ENCODE assay signal across 9 mouse cellular contexts in genomic region chr8:124070363-124071324, GRCm38 (mm10). TPM values are rescaled to one million over a fixed set of nuclear protein-coding genes. Genes with fewer than 3 reads are reported as not detected.
A peak's percentile ranks its signal among the peaks of the same experiment; 100 is the strongest.
DNase-seq lines count a peak whose midpoint lies in the region; ATAC-seq lines count a peak whose summit lies in the region.
"Had no signal": no experiment of that assay in that cellular context is flagged by ENCODE, and none has a peak within 500 bp of the region (broad histone marks: within the 10 kb centered on the region; RNA-seq: fewer than 3 reads in every experiment).

No protein-coding gene starts in this region.

- WGBS in heart, embryonic 13.5 days, result 33% methylated on average over 18 of the region's 18 CpGs
- 46% methylated on average over 18 of the region's 18 CpGs for WGBS in heart, embryonic 11.5 days (ENCODE audit: insufficient replicate concordance)
- 9% methylated on average over 18 of the region's 18 CpGs for WGBS in forebrain, embryonic 16.5 days
- 25% methylated on average over 18 of the region's 18 CpGs for WGBS in midbrain, embryonic 16.5 days

- peaks cover 34% of the 10 kb centered on the region for H3K4me1 ChIP-seq in heart, embryonic 13.5 days
- peaks cover 7% of the 10 kb centered on the region for H3K4me1 ChIP-seq in heart, embryonic 11.5 days (ENCODE audit: control insufficient read depth, insufficient read depth, low read length)
- H3K4me1 ChIP-seq in forebrain, embryonic 16.5 days (replicated peaks; ENCODE audit: control insufficient read depth, insufficient read depth, low read length), result peaks cover 24% of the 10 kb centered on the region
- peaks cover 22% of the 10 kb centered on the region for H3K4me1 ChIP-seq in midbrain, embryonic 16.5 days (ENCODE audit: control insufficient read depth, insufficient read depth, low read length)

- H3K36me3 ChIP-seq in heart, embryonic 13.5 days, result no peaks in the 10 kb centered on the region
- no peaks in the 10 kb centered on the region for H3K36me3 ChIP-seq in heart, embryonic 11.5 days (ENCODE audit: control insufficient read depth, insufficient read depth, low read length)
- no peaks in the 10 kb centered on the region for H3K36me3 ChIP-seq in forebrain, embryonic 16.5 days (ENCODE audit: control insufficient read depth, insufficient read depth)
- no peaks in the 10 kb centered on the region for H3K36me3 ChIP-seq in midbrain, embryonic 16.5 days (ENCODE audit: control insufficient read depth, insufficient read depth, low read length)
- H3K36me3 ChIP-seq: G1E had no signal

- peaks cover 24% of the 10 kb centered on the region for H3K27me3 ChIP-seq in heart, embryonic 13.5 days (replicated peaks)
- H3K27me3 ChIP-seq in heart, embryonic 11.5 days (ENCODE audit: control insufficient read depth, insufficient read depth, low read length), result 0 out of 2 replicates have a peak, but pooled peaks cover 4% of the 10 kb centered on the region
- H3K27me3 ChIP-seq in forebrain, embryonic 16.5 days (replicated peaks; ENCODE audit: control insufficient read depth, insufficient read depth, low read length), result no peaks in the 10 kb centered on the region
- H3K27me3 ChIP-seq in midbrain, embryonic 16.5 days (ENCODE audit: control insufficient read depth, insufficient read depth, low read depth, low read length), result no peaks in the 10 kb centered on the region

- H3K27ac ChIP-seq in heart, embryonic 13.5 days (replicated peaks), result no peak overlapping the region; the same call in 1 of the 2 replicates
- H3K27ac ChIP-seq in heart, embryonic 11.5 days (ENCODE audit: low read depth, low read length), result no peak overlapping the region
- peak overlapping the region; percentile 58 for H3K27ac ChIP-seq in forebrain, embryonic 16.5 days (ENCODE audit: low read length)
- peak overlapping the region; percentile 65 for H3K27ac ChIP-seq in midbrain, embryonic 16.5 days (ENCODE audit: low read length)

- H3K4me2 ChIP-seq in heart, embryonic 13.5 days, result peak overlapping the region; percentile 16
- H3K4me2 ChIP-seq in heart, embryonic 11.5 days, result no peak overlapping the region
- H3K4me2 ChIP-seq in forebrain, embryonic 16.5 days (ENCODE audit: low read length), result peak overlapping the region; percentile 9; the same call in 1 of the 2 replicates
- H3K4me2 ChIP-seq in midbrain, embryonic 16.5 days (ENCODE audit: low read length), result peak overlapping the region; percentile 22

- H3K4me3 ChIP-seq in heart, embryonic 13.5 days, result no peak overlapping the region
- H3K4me3 ChIP-seq in heart, embryonic 11.5 days (ENCODE audit: low read depth, low read length), result no peak overlapping the region
- no peak overlapping the region for H3K4me3 ChIP-seq in forebrain, embryonic 16.5 days (replicated peaks; ENCODE audit: low read length)
- H3K4me3 ChIP-seq in midbrain, embryonic 16.5 days (ENCODE audit: low read depth, low read length), result no peak overlapping the region

- DNase-seq in brain, adult 2 months (ENCODE audit: low read depth, low spot score), result peak; percentile 48
- DNase-seq in kidney, postnatal 4 days, result peak; percentile 24 to 48
- no peak for DNase-seq in c-Kit-positive CD71-positive TER-119-positive erythroid progenitor cells, embryonic 14.5 days (ENCODE audit: low spot score)

- H3K9ac ChIP-seq in heart, embryonic 13.5 days, result no peak overlapping the region
- H3K9ac ChIP-seq in heart, embryonic 11.5 days (ENCODE audit: low read depth, low read length), result no peak overlapping the region
- peak overlapping the region; percentile 40; the same call in 1 of the 2 replicates for H3K9ac ChIP-seq in forebrain, embryonic 16.5 days (replicated peaks; ENCODE audit: low read depth, low read length)
- H3K9ac ChIP-seq in midbrain, embryonic 16.5 days (ENCODE audit: low read depth, low read length), result peak overlapping the region; percentile 3; the same call in 1 of the 2 replicates

- H3K9me3 ChIP-seq in heart, embryonic 13.5 days, result no peaks in the 10 kb centered on the region
- H3K9me3 ChIP-seq in heart, embryonic 11.5 days (replicated peaks; ENCODE audit: control insufficient read depth, low read length), result no peaks in the 10 kb centered on the region
- no peaks in the 10 kb centered on the region for H3K9me3 ChIP-seq in forebrain, embryonic 16.5 days (ENCODE audit: control insufficient read depth, low read length)
- H3K9me3 ChIP-seq in midbrain, embryonic 16.5 days (replicated peaks; ENCODE audit: control insufficient read depth, low read length, poor library complexity, severe bottlenecking), result no peaks in the 10 kb centered on the region
- H3K9me3 ChIP-seq: G1E had no signal

- no peak for ATAC-seq in heart, embryonic 13.5 days (ENCODE audit: extremely low read depth, insufficient number of reproducible peaks, low FRiP score, low TSS enrichment)
- ATAC-seq in heart, embryonic 11.5 days (replicated peaks; ENCODE audit: insufficient number of reproducible peaks, low FRiP score, low TSS enrichment), result no peak
- peak; percentile 83 for ATAC-seq in forebrain, embryonic 16.5 days
- ATAC-seq in midbrain, embryonic 16.5 days, result peak; percentile 78
- no peak for ATAC-seq in activated CD4-positive, CD25-positive, alpha-beta regulatory T cell, adult 4 months

RNA-seq across cellular contexts. Expression of gene Urb2, which starts 49.3 kb away (rescaled TPM):
- polyA plus RNA-seq in heart, embryonic 13.5 days (2015; fragmentation: Nextera tagmentation; extraction: Ambion mirVana), result 2.6 and 3.3 TPM in 2 replicates
- polyA plus RNA-seq in heart, embryonic 11.5 days (2014; fragmentation: Nextera tagmentation; extraction: Ambion mirVana), result 6.0 and 6.5 TPM in 2 replicates
- 4.3 and 4.6 TPM in 2 replicates for polyA plus RNA-seq in forebrain, embryonic 16.5 days (2015; fragmentation: Nextera tagmentation; extraction: Ambion mirVana)
- 3.8 TPM in 2 replicates for polyA plus RNA-seq in midbrain, embryonic 16.5 days (2015; fragmentation: Nextera tagmentation; extraction: Ambion mirVana)
- polyA plus RNA-seq in activated CD4-positive, CD25-positive, alpha-beta regulatory T cell, adult 4 months (2017; shearing (Covaris generic)), result 1 to 10 TPM; 4.4 to 5.7 TPM

RNA-seq across cellular contexts. Expression of gene Taf5l, which starts 49.4 kb away (rescaled TPM):
- polyA plus RNA-seq in heart, embryonic 13.5 days (2015; fragmentation: Nextera tagmentation; extraction: Ambion mirVana), result 24.9 and 25.7 TPM in 2 replicates
- 31.2 and 32.0 TPM in 2 replicates for polyA plus RNA-seq in heart, embryonic 11.5 days (2014; fragmentation: Nextera tagmentation; extraction: Ambion mirVana)
- 27.1 and 30.0 TPM in 2 replicates for polyA plus RNA-seq in forebrain, embryonic 16.5 days (2015; fragmentation: Nextera tagmentation; extraction: Ambion mirVana)
- 19.4 and 20.5 TPM in 2 replicates for polyA plus RNA-seq in midbrain, embryonic 16.5 days (2015; fragmentation: Nextera tagmentation; extraction: Ambion mirVana)
- 10 to 100 TPM; 12.0 to 13.7 TPM for polyA plus RNA-seq in activated CD4-positive, CD25-positive, alpha-beta regulatory T cell, adult 4 months (2017; shearing (Covaris generic))

Comparison
In these comparisons a context has a peak if more than half of its experiments do, and no peak if none do; other contexts are left out.
1. ATAC-seq: peak in forebrain, embryonic 16.5 days (single experiment) and midbrain, embryonic 16.5 days (single experiment); none in heart, embryonic 13.5 days (single experiment), heart, embryonic 11.5 days (single experiment) and activated CD4-positive, CD25-positive, alpha-beta regulatory T cell, adult 4 months (single experiment).
2. H3K27ac ChIP-seq: peak in forebrain, embryonic 16.5 days (single experiment) and midbrain, embryonic 16.5 days (single experiment); none in heart, embryonic 13.5 days (single experiment) and heart, embryonic 11.5 days (single experiment).
3. H3K9ac ChIP-seq: peak in forebrain, embryonic 16.5 days (single experiment) and midbrain, embryonic 16.5 days (single experiment); none in heart, embryonic 13.5 days (single experiment) and heart, embryonic 11.5 days (single experiment).